ENCODE assay signal across 9 mouse cellular contexts in genomic region chr4:88830523-88830922, GRCm38 (mm10). TPM values are rescaled to one million over a fixed set of nuclear protein-coding genes. Genes with fewer than 3 reads are reported as not detected.
DNase-seq lines count a peak whose midpoint lies in the region; ATAC-seq lines count a peak whose summit lies in the region.
"Had no signal": no experiment of that assay in that cellular context is flagged by ENCODE, and none has a peak within 500 bp of the region (broad histone marks: within the 10 kb centered on the region; RNA-seq: fewer than 3 reads in every experiment).

No protein-coding gene starts in this region.

- ATAC-seq in frontal cortex, adult (ENCODE audit: low TSS enrichment) = peak; percentile 67; the same call in 1 of the 2 replicates
- peak; percentile 64 for ATAC-seq in megakaryocyte progenitor cell, adult 5-6 weeks (replicated peaks; ENCODE audit: poor library complexity)
- no peak for ATAC-seq in forebrain, embryonic 15.5 days (replicated peaks)

- H3K36me3 ChIP-seq in forebrain, embryonic 15.5 days = no peaks in the 10 kb centered on the region
- H3K36me3 ChIP-seq: heart, embryonic 13.5 days had no signal

- no peak overlapping the region for H3K9ac ChIP-seq in forebrain, embryonic 15.5 days (replicated peaks)
- H3K9ac ChIP-seq: heart, embryonic 13.5 days had no signal

- no peaks in the 10 kb centered on the region for H3K27me3 ChIP-seq in forebrain, embryonic 15.5 days

- 22% methylated on average over 4 of the region's 4 CpGs for WGBS in forebrain, embryonic 15.5 days

- no peaks in the 10 kb centered on the region for H3K4me1 ChIP-seq in forebrain, embryonic 15.5 days
- H3K4me1 ChIP-seq: heart, embryonic 13.5 days had no signal

- H3K4me2 ChIP-seq in forebrain, embryonic 15.5 days (replicated peaks) = no peak overlapping the region
- H3K4me2 ChIP-seq: heart, embryonic 13.5 days had no signal

- H3K27ac ChIP-seq in forebrain, embryonic 15.5 days (replicated peaks) = no peak overlapping the region
- H3K27ac ChIP-seq: heart, embryonic 13.5 days had no signal

- no peaks in the 10 kb centered on the region for H3K9me3 ChIP-seq in forebrain, embryonic 15.5 days
- H3K9me3 ChIP-seq: heart, embryonic 13.5 days had no signal

- peak; percentile 21 for DNase-seq in heart, postnatal 4 days
- no peak for DNase-seq in heart, adult 11 months
- peak; percentile 22 for DNase-seq in urinary bladder, postnatal 25 days (ENCODE audit: low spot score)
- DNase-seq in urinary bladder, adult 2 months (ENCODE audit: low spot score) = no peak
- DNase-seq in spleen, adult 12 weeks (ENCODE audit: low spot score) = no peak

- H3K4me3 ChIP-seq in forebrain, embryonic 15.5 days = no peak overlapping the region
- H3K4me3 ChIP-seq: heart, embryonic 13.5 days had no signal

RNA-seq across cellular contexts. Expression of gene Ifna6, which starts 3.3 kb away (rescaled TPM):
- not detected for total RNA-seq in heart, postnatal 4 days (2021)
- not detected in 2 replicates for polyA plus RNA-seq in urinary bladder, adult 2 months (2012; rRNA removed)
- total RNA-seq in megakaryocyte progenitor cell, adult 5-6 weeks (2015) = not detected in 2 replicates
- total RNA-seq in megakaryocyte progenitor cell, adult 5-6 weeks (2017) = not detected in 2 replicates
- not detected in 2 replicates for polyA plus RNA-seq in forebrain, embryonic 15.5 days (2015; fragmentation: Nextera tagmentation; extraction: Ambion mirVana)
- polyA plus RNA-seq: heart, embryonic 13.5 days had no signal

RNA-seq across cellular contexts. Expression of gene Ifna5, which starts 4.8 kb away (rescaled TPM):
- not detected for total RNA-seq in heart, postnatal 4 days (2021)
- polyA plus RNA-seq in urinary bladder, adult 2 months (2012; rRNA removed) = not detected in 2 replicates
- total RNA-seq in megakaryocyte progenitor cell, adult 5-6 weeks (2015) = not detected in 2 replicates
- total RNA-seq in megakaryocyte progenitor cell, adult 5-6 weeks (2017) = not detected in 2 replicates
- polyA plus RNA-seq in forebrain, embryonic 15.5 days (2015; fragmentation: Nextera tagmentation; extraction: Ambion mirVana) = not detected in 2 replicates
- polyA plus RNA-seq: heart, embryonic 13.5 days had no signal

RNA-seq across cellular contexts. Expression of gene Ifna11, which starts 10.8 kb away (rescaled TPM):
- not detected for total RNA-seq in heart, postnatal 4 days (2021)
- polyA plus RNA-seq in urinary bladder, adult 2 months (2012; rRNA removed) = not detected in 2 replicates
- not detected in 2 replicates for total RNA-seq in megakaryocyte progenitor cell, adult 5-6 weeks (2015)
- not detected in 2 replicates for total RNA-seq in megakaryocyte progenitor cell, adult 5-6 weeks (2017)
- not detected in 2 replicates for polyA plus RNA-seq in forebrain, embryonic 15.5 days (2015; fragmentation: Nextera tagmentation; extraction: Ambion mirVana)
- polyA plus RNA-seq: heart, embryonic 13.5 days had no signal

RNA-seq across cellular contexts. Expression of gene Ifna4, which starts 11.1 kb away (rescaled TPM):
- not detected for total RNA-seq in heart, postnatal 4 days (2021)
- not detected in 2 replicates for polyA plus RNA-seq in urinary bladder, adult 2 months (2012; rRNA removed)
- not detected in 2 replicates for total RNA-seq in megakaryocyte progenitor cell, adult 5-6 weeks (2015)
- not detected in 2 replicates for total RNA-seq in megakaryocyte progenitor cell, adult 5-6 weeks (2017)
- polyA plus RNA-seq in forebrain, embryonic 15.5 days (2015; fragmentation: Nextera tagmentation; extraction: Ambion mirVana) = not detected in 2 replicates
- polyA plus RNA-seq: heart, embryonic 13.5 days had no signal

RNA-seq across cellular contexts. Expression of gene Ifna7, which starts 14.5 kb away (rescaled TPM):
- not detected for total RNA-seq in heart, postnatal 4 days (2021)
- polyA plus RNA-seq in urinary bladder, adult 2 months (2012; rRNA removed) = not detected in 2 replicates
- not detected in 2 replicates for total RNA-seq in megakaryocyte progenitor cell, adult 5-6 weeks (2015)
- total RNA-seq in megakaryocyte progenitor cell, adult 5-6 weeks (2017) = not detected in 2 replicates
- not detected in 2 replicates for polyA plus RNA-seq in forebrain, embryonic 15.5 days (2015; fragmentation: Nextera tagmentation; extraction: Ambion mirVana)
- polyA plus RNA-seq: heart, embryonic 13.5 days had no signal

Comparison
In these comparisons a context has a peak if more than half of its experiments do, and no peak if none do; other contexts are left out.
1. DNase-seq: peak in heart, postnatal 4 days (single experiment) and urinary bladder, postnatal 25 days (single experiment); none in heart, adult 11 months (single experiment), urinary bladder, adult 2 months (single experiment) and spleen, adult 12 weeks (single experiment).